7 mouse cellular contexts compared by ENCODE assay signal in the genomic region with DNA sequence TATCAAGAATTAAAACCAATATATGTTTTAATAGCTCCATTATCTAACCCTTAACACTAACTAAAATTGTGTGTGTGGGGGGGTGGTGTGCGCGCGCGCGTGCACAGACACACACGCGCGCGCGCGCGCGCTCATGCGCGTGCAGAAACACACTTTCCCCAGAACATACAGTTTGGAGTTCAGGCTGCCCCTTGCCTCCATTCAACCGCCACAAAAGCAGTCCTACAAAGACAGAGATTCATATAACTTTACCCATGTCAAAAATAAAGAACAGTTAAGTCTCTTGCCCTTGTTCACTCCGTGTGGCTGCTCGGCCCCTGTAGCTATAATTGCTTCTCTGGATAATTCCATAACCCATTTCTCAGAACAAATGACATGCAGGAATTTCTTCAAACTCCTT. TPM values are rescaled to one million over a fixed set of nuclear protein-coding genes. Genes with fewer than 3 reads are reported as not detected.
DNase-seq lines count a peak whose midpoint lies in the region; ATAC-seq and TF ChIP-seq lines count a peak whose summit lies in the region.

No protein-coding gene starts in this region.

- no peaks in the 10 kb centered on the region for H3K36me3 ChIP-seq in lung, embryonic 15.5 days
- no peaks in the 10 kb centered on the region for H3K36me3 ChIP-seq in embryonic facial prominence, embryonic 10.5 days (replicated peaks)
- no peaks in the 10 kb centered on the region for H3K36me3 ChIP-seq in hindbrain, embryonic 11.5 days (ENCODE audit: control insufficient read depth, insufficient read depth, low read length)
- no peaks in the 10 kb centered on the region for H3K36me3 ChIP-seq in liver, embryonic 15.5 days (replicated peaks)
- H3K36me3 ChIP-seq in small intestine, adult 2 months (ENCODE audit: control insufficient read depth, insufficient read depth, low read length), result no peaks in the 10 kb centered on the region

- H3K4me3 ChIP-seq in lung, embryonic 15.5 days, result peak overlapping the region; percentile 55
- H3K4me3 ChIP-seq in embryonic facial prominence, embryonic 10.5 days, result peak overlapping the region; percentile 64
- peak overlapping the region; percentile 39 for H3K4me3 ChIP-seq in hindbrain, embryonic 11.5 days (ENCODE audit: low read depth, low read length)
- peak overlapping the region; percentile 50 for H3K4me3 ChIP-seq in liver, embryonic 15.5 days (replicated peaks)
- peak overlapping the region; percentile 38 for H3K4me3 ChIP-seq in small intestine, adult 2 months (ENCODE audit: low read depth, low read length)

- ATAC-seq in lung, embryonic 15.5 days (ENCODE audit: borderline replicate concordance, extremely low read depth, low FRiP score, low TSS enrichment), result no peak
- peak; percentile 33 for ATAC-seq in hindbrain, embryonic 11.5 days (ENCODE audit: low FRiP score)
- no peak for ATAC-seq in liver, embryonic 15.5 days (ENCODE audit: insufficient read depth)

- no peaks in the 10 kb centered on the region for H3K27me3 ChIP-seq in lung, embryonic 15.5 days
- H3K27me3 ChIP-seq in embryonic facial prominence, embryonic 10.5 days (replicated peaks; ENCODE audit: low read depth, poor library complexity, severe bottlenecking), result peaks cover 16% of the 10 kb centered on the region
- H3K27me3 ChIP-seq in hindbrain, embryonic 11.5 days (ENCODE audit: control insufficient read depth, insufficient read depth, low read length), result 0 out of 2 replicates have a peak, but pooled peaks cover 3% of the 10 kb centered on the region
- no peaks in the 10 kb centered on the region for H3K27me3 ChIP-seq in liver, embryonic 15.5 days
- H3K27me3 ChIP-seq in small intestine, adult 2 months (ENCODE audit: control insufficient read depth, insufficient read depth, low read length), result no peaks in the 10 kb centered on the region

- H3K4me2 ChIP-seq in lung, embryonic 15.5 days, result peak overlapping the region; percentile 69
- peak overlapping the region; percentile 50 for H3K4me2 ChIP-seq in hindbrain, embryonic 11.5 days (replicated peaks; ENCODE audit: low read depth, low read length)
- peak overlapping the region; percentile 65 for H3K4me2 ChIP-seq in liver, embryonic 15.5 days

- H3K9ac ChIP-seq in lung, embryonic 15.5 days, result peak overlapping the region; percentile 42; the same call in 1 of the 2 replicates
- no peak overlapping the region for H3K9ac ChIP-seq in hindbrain, embryonic 11.5 days (ENCODE audit: low read depth, low read length)
- no peak overlapping the region for H3K9ac ChIP-seq in liver, embryonic 15.5 days

- peak overlapping the region; percentile 37; the same call in 1 of the 2 replicates for H3K27ac ChIP-seq in lung, embryonic 15.5 days
- H3K27ac ChIP-seq in embryonic facial prominence, embryonic 10.5 days (replicated peaks), result peak overlapping the region; percentile 79
- H3K27ac ChIP-seq in hindbrain, embryonic 11.5 days (ENCODE audit: low read depth, low read length), result no peak overlapping the region
- no peak overlapping the region for H3K27ac ChIP-seq in liver, embryonic 15.5 days (replicated peaks)
- H3K27ac ChIP-seq in small intestine, adult 2 months (ENCODE audit: insufficient read depth, low read depth, low read length), result no peak overlapping the region

- no peaks in the 10 kb centered on the region for H3K9me3 ChIP-seq in lung, embryonic 15.5 days
- no peaks in the 10 kb centered on the region for H3K9me3 ChIP-seq in embryonic facial prominence, embryonic 10.5 days
- no peaks in the 10 kb centered on the region for H3K9me3 ChIP-seq in hindbrain, embryonic 11.5 days (ENCODE audit: control insufficient read depth, low read length)
- no peaks in the 10 kb centered on the region for H3K9me3 ChIP-seq in liver, embryonic 15.5 days (replicated peaks)

- 22% methylated on average over 18 of the region's 18 CpGs for whole genome bisulfite sequencing in lung, embryonic 15.5 days
- 24% methylated on average over 18 of the region's 18 CpGs for WGBS in embryonic facial prominence, embryonic 10.5 days
- 15% methylated on average over 18 of the region's 18 CpGs for WGBS in hindbrain, embryonic 11.5 days
- 34% methylated on average over 18 of the region's 18 CpGs for WGBS in liver, embryonic 15.5 days (ENCODE audit: insufficient replicate concordance)
- WGBS in small intestine, adult 2 months, result 15% methylated on average over 18 of the region's 18 CpGs

- no peak for DNase-seq in lung, postnatal 25 days (ENCODE audit: low spot score)
- DNase-seq in embryonic facial prominence, embryonic 10.5 days (ENCODE audit: low spot score), result peak; percentile 31
- DNase-seq in hindbrain, embryonic 11.5 days (ENCODE audit: low spot score), result peak; percentile 40
- no peak for DNase-seq in spleen, postnatal 14 days (ENCODE audit: low spot score in 2 of 2)

- TF ChIP-seq CTCF in small intestine, adult 2 months (IDR thresholded peaks at IDR 0.05; ENCODE audit: extremely low read depth, insufficient read length, insufficient replicate concordance, low read depth, low read length), result no peak

- no peaks in the 10 kb centered on the region for H3K4me1 ChIP-seq in lung, embryonic 15.5 days
- peaks cover 11% of the 10 kb centered on the region for H3K4me1 ChIP-seq in embryonic facial prominence, embryonic 10.5 days
- H3K4me1 ChIP-seq in hindbrain, embryonic 11.5 days (replicated peaks; ENCODE audit: control insufficient read depth, insufficient read depth, low read length), result no peaks in the 10 kb centered on the region
- no peaks in the 10 kb centered on the region for H3K4me1 ChIP-seq in liver, embryonic 15.5 days (replicated peaks)
- no peaks in the 10 kb centered on the region for H3K4me1 ChIP-seq in small intestine, adult 2 months (ENCODE audit: control insufficient read depth, insufficient read depth, insufficient read length, low read length)

- TF ChIP-seq POLR2A in small intestine, adult 2 months (IDR thresholded peaks at IDR 0.05; ENCODE audit: low read depth, low read length), result no peak

RNA-seq across cellular contexts. Expression of a gene that starts 0.7 kb away (rescaled TPM):
- polyA plus RNA-seq in lung, embryonic 15.5 days (2015; fragmentation: Nextera tagmentation; extraction: Ambion mirVana), result 330 and 351 TPM in 2 replicates
- 131 and 176 TPM in 2 replicates for polyA plus RNA-seq in embryonic facial prominence, embryonic 10.5 days (2016; fragmentation: Nextera tagmentation; extraction: Ambion mirVana)
- 144 and 158 TPM in 2 replicates for polyA plus RNA-seq in hindbrain, embryonic 11.5 days (2014; fragmentation: Nextera tagmentation; extraction: Ambion mirVana)
- 124 and 151 TPM in 2 replicates for polyA plus RNA-seq in liver, embryonic 15.5 days (2015; fragmentation: Nextera tagmentation; extraction: Ambion mirVana)
- 0.28 and 1.0 TPM in 2 replicates for polyA plus RNA-seq in small intestine, adult 2 months (2012; rRNA removed)

Comparison
In these comparisons a context has a peak if more than half of its experiments do, and no peak if none do; other contexts are left out.
1. H3K27ac ChIP-seq: peak in lung, embryonic 15.5 days (single experiment) and embryonic facial prominence, embryonic 10.5 days (single experiment); none in hindbrain, embryonic 11.5 days (single experiment), liver, embryonic 15.5 days (single experiment) and small intestine, adult 2 months (single experiment).
2. DNase-seq: peak in embryonic facial prominence, embryonic 10.5 days (single experiment) and hindbrain, embryonic 11.5 days (single experiment); none in lung, postnatal 25 days (single experiment) and spleen, postnatal 14 days (0 of 2).
3. RNA of a gene that starts 0.7 kb away (polyA plus RNA-seq): 330 to 351 TPM in lung, embryonic 15.5 days, 131 to 176 TPM in embryonic facial prominence, embryonic 10.5 days, 124 to 151 TPM in liver, embryonic 15.5 days and 144 to 158 TPM in hindbrain, embryonic 11.5 days; 0.28 to 1.0 TPM in small intestine, adult 2 months; every median in the first group is over 10 times any median in the second.
4. Peak in every context shown above with its lines, with median percentiles within 50 percentile points of each other: H3K4me2 ChIP-seq and H3K4me3 ChIP-seq.